Mouse (Mus musculus): ENCODE measurements around the gene Lypd6b. TPM values are rescaled to one million over a fixed set of nuclear protein-coding genes. Genes with fewer than 3 reads are reported as not detected.

Gene Lypd6b
- 16.4 TPM for polyA plus RNA-seq (2017; shearing (Covaris generic))

DNA sequence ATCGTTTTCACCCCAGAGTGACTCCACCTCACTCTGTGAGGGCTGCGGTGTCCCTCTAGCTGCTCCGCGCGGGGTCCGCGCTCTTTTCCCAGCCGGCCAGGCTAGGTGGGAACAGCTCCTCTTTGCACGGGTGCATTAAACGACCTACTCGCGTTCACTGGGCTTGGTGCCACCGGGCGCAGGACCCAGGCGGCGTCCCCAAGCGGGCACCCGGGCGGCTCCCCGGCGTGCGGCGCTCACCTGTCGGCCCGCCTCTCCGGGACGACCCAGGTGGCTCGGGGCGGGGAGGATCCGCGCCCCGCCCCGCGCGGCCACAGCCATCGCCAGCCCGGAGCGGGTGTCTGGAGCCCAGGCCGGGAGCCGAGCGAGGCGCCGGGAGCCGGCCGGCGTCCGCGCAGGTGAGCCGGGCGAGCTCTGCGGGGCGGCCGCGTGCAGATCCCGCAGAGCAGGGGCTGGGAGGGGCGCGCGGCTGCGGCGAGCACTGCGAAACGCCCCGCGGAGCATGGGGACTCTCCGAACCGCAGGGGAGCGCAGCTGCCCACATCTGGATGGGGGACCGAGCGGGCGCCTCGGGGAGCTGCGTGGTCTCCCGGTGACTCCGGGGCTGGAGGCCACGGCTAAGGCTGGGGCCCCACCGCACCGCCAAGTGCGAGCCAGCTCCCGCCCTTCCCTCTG is at the start of gene Lypd6b:
Lypd6b (plus strand) TSS at position 313 of the 675 bp plus-strand sequence.

Other genes starting within 250 kb of the Lypd6b start
- 1.5 TPM for gene Kif5c, start 168.4 kb upstream of the Lypd6b start, polyA plus RNA-seq (2017; shearing (Covaris generic))